Mouse (Mus musculus) liver, adult 2 months (tissue): ENCODE data around the gene Spen. TPM values are rescaled to one million over a fixed set of nuclear protein-coding genes. Genes with fewer than 3 reads are reported as not detected.

Source experiments
- DNase-seq: peaks from one replicate; pipeline ENCODE4 v3.0.0-alpha.2; 2011; ENCODE audit warnings: low read depth, low spot score; ENCODE audit errors: extremely low read depth
- H3K27ac ChIP-seq: fragments of 200-500 bp; replicated peaks from 2 replicates; pipeline ENCODE4 v1.5.1; 2012; ENCODE audit warnings: low read depth, mild to moderate bottlenecking, control low read depth, inconsistent platforms, low read length; ENCODE audit not compliant: insufficient read depth
- H3K27me3 ChIP-seq: fragments of 200-500 bp; 2 replicates; pipeline ENCODE4 v1.6.1; 2012; ENCODE audit warnings: mild to moderate bottlenecking, moderate library complexity, low read length, inconsistent platforms; ENCODE audit not compliant: control insufficient read depth, insufficient read depth
- H3K36me3 ChIP-seq: fragments of 200-500 bp; 2 replicates; pipeline ENCODE4 v1.6.1; 2012; ENCODE audit warnings: low read length, inconsistent platforms; ENCODE audit not compliant: control insufficient read depth, insufficient read depth
- H3K4me1 ChIP-seq: fragments of 200-500 bp; 2 replicates; pipeline ENCODE4 v1.6.1; 2011; ENCODE audit warnings: low read length; ENCODE audit not compliant: control insufficient read depth, insufficient read depth
- H3K4me3 ChIP-seq: fragments of 200-500 bp; 2 replicates; pipeline ENCODE4 v1.5.1; 2011; ENCODE audit warnings: low read depth, mild to moderate bottlenecking, control low read depth, low read length, moderate library complexity; ENCODE audit not compliant: insufficient read depth
- H3K79me2 ChIP-seq: fragments of 200-500 bp; 2 replicates; pipeline ENCODE4 v1.6.1; 2012; ENCODE audit warnings: inconsistent platforms, mild to moderate bottlenecking, low read length, moderate library complexity; ENCODE audit not compliant: control insufficient read depth, insufficient read depth
- H3K9ac ChIP-seq: fragments of 200-500 bp; 2 replicates; pipeline ENCODE4 v1.6.1; 2012; ENCODE audit warnings: low read depth, mild to moderate bottlenecking, control low read depth, inconsistent platforms, low read length
- CTCF ChIP-seq: fragments of 200-500 bp; IDR thresholded peaks from 2 replicates; pipeline ENCODE4 v1.5.1; 2011; ENCODE audit warnings: low read depth, low read length, control low read depth
- POLR2A ChIP-seq: fragments of 200-500 bp; IDR thresholded peaks from 2 replicates; pipeline ENCODE4 v1.6.1; 2011; ENCODE audit warnings: low read length, control low read depth; ENCODE audit not compliant: insufficient read depth; ENCODE audit errors: extremely low read depth
- WGBS: fragments of 180-500 bp; shearing (Covaris S2); methylation state at CpG from one replicate; pipeline ENCODE4 v1.1.7; 2018; 5-methylcytosine and 5-hydroxymethylcytosine counted together
- polyA plus RNA-seq: library from polyadenylated mRNA; depleted of rRNA; stranded (reverse); fragments of >200 nt; gene quantifications from 2 replicates; pipeline ENCODE4 v1.2.3, GENCODE M21; 2012
- total RNA-seq: library from RNA; depleted of rRNA; stranded (reverse); fragments of >200 nt; gene quantifications from 2 replicates; pipeline ENCODE4 v1.2.3, GENCODE M21; 2014

Spen gene
- total and polyA plus RNA-seq, 2 experiments: 7.5 to 8.1 TPM

GRCm38 (mm10) chr4:141471491-141471890 lies 66.9 kb downstream of the Spen start:
- DNase-seq: no peak
- Histone ChIP-seq H3K4me3 (no peak overlapping the region), H3K79me2 (no peaks in the 10 kb centered on the region), H3K27me3 (no peaks in the 10 kb centered on the region), H3K4me1 (no peaks in the 10 kb centered on the region), H3K36me3 (peaks cover 33% of the 10 kb centered on the region), H3K9ac (no peak overlapping the region), H3K27ac (no peak overlapping the region)
- TF ChIP-seq POLR2A (no peak), CTCF (no peak)
- over 99% methylated on average over 16 of the region's 16 CpGs for WGBS

- TF ChIP-seq POLR2A (no peak), CTCF (no peak)
- 96% methylated on average over 9 of the region's 9 CpGs for WGBS
Observed at GRCm38 (mm10) chr4:141469343-141469742, 69.1 kb downstream of the Spen start.

GRCm38 (mm10) chr4:141468576-141468975 lies 69.8 kb downstream of the Spen start:
- no peak for TF ChIP-seq POLR2A
- TF ChIP-seq CTCF: no peak
- no peaks in the 10 kb centered on the region for H3K4me1 ChIP-seq
- WGBS: 61% methylated on average over 10 of the region's 10 CpGs
- peaks cover 28% of the 10 kb centered on the region for H3K36me3 ChIP-seq
- no peak overlapping the region for H3K4me3 ChIP-seq
- no peaks in the 10 kb centered on the region for H3K27me3 ChIP-seq
- H3K79me2 ChIP-seq: no peaks in the 10 kb centered on the region
- DNase-seq: no peak
- H3K9ac ChIP-seq: no peak overlapping the region
- H3K27ac ChIP-seq: no peak overlapping the region

More at GRCm38 (mm10) chr4:141469343-141469742, 69.1 kb downstream of the Spen start:
- Histone ChIP-seq H3K9ac (no peak overlapping the region), H3K4me1 (no peaks in the 10 kb centered on the region), H3K4me3 (no peak overlapping the region), H3K36me3 (peaks cover 25% of the 10 kb centered on the region), H3K27ac (no peak overlapping the region), H3K79me2 (no peaks in the 10 kb centered on the region), H3K27me3 (no peaks in the 10 kb centered on the region)
- DNase-seq: no peak

- no peak for DNase-seq
- Histone ChIP-seq H3K36me3 (peaks cover 23% of the 10 kb centered on the region), H3K27me3 (no peaks in the 10 kb centered on the region), H3K79me2 (no peaks in the 10 kb centered on the region), H3K27ac (no peak overlapping the region), H3K9ac (no peak overlapping the region), H3K4me3 (no peak overlapping the region), H3K4me1 (peaks cover 2% of the 10 kb centered on the region; the same call in 1 of the 2 replicates)
- no peak for TF ChIP-seq POLR2A
- TF ChIP-seq CTCF: no peak
- 90% methylated on average over 6 of the region's 6 CpGs for WGBS
Observed at GRCm38 (mm10) chr4:141467581-141467927, 70.8 kb downstream of the Spen start.

GRCm38 (mm10) chr4:141466844-141467580 lies 71.4 kb downstream of the Spen start:
- no peak overlapping the region for H3K9ac ChIP-seq
- H3K27ac ChIP-seq: no peak overlapping the region
- H3K27me3 ChIP-seq: no peaks in the 10 kb centered on the region
- no peak for DNase-seq
- peaks cover 22% of the 10 kb centered on the region for H3K36me3 ChIP-seq
- no peak overlapping the region for H3K4me3 ChIP-seq
- WGBS: 89% methylated on average over 15 of the region's 15 CpGs
- peaks cover 2% of the 10 kb centered on the region; the same call in 1 of the 2 replicates for H3K4me1 ChIP-seq
- TF ChIP-seq POLR2A (no peak), CTCF (no peak)
- no peaks in the 10 kb centered on the region for H3K79me2 ChIP-seq

- no peak overlapping the region for H3K9ac ChIP-seq
- H3K27me3 ChIP-seq: no peaks in the 10 kb centered on the region
- WGBS: 95% methylated on average over 16 of the region's 16 CpGs
- no peak overlapping the region for H3K27ac ChIP-seq
- no peak for DNase-seq
- H3K4me1 ChIP-seq: peaks cover 2% of the 10 kb centered on the region; the same call in 1 of the 2 replicates
- no peak for TF ChIP-seq POLR2A
- no peak for TF ChIP-seq CTCF
- H3K79me2 ChIP-seq: no peaks in the 10 kb centered on the region
- H3K36me3 ChIP-seq: peaks cover 22% of the 10 kb centered on the region
- no peak overlapping the region for H3K4me3 ChIP-seq
Observed at GRCm38 (mm10) chr4:141466289-141466795, 72.1 kb downstream of the Spen start.
